Mouse (Mus musculus): ENCODE measurements around the gene Gm5431. TPM values are rescaled to one million over a fixed set of nuclear protein-coding genes. Genes with fewer than 3 reads are reported as not detected.
"Not testable (repeated sequence)": the region's sequence is repeated elsewhere in the genome, so short reads cannot be mapped to it uniquely, and the experiment has no call there.

Gene Gm5431
- polyA plus RNA-seq, 1 experiment: not detected

DNA sequence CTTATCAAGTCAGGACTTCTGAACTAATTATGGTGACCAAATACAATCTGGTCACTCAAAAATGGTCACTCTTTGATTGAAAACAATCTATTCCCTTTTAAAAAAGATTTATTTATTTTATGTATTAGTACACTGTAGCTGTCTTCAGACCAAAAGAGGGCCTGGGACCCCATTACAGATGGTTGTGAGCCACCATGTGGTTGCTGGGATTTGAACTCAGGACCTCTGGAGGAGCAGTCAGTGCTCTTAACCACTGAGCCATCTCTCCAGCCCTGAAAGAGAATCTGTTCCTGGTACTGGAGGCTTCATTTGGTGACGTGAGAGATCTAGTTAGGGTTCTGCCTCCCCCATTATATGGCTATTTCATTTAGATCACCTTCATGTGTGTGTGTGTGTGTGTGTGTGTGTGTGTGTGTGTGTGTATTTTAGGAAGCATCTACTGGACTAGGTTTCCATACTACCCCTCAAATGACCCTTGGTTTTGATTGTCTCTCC lies 26.6 kb downstream of the Gm5431 start:
- not testable (repeated sequence) for H3K4me1 ChIP-seq (ENCODE audit: control insufficient read depth, insufficient read depth, insufficient read length, low read length); H3K27ac ChIP-seq (replicated peaks; ENCODE audit: low read depth, low read length)

DNA sequence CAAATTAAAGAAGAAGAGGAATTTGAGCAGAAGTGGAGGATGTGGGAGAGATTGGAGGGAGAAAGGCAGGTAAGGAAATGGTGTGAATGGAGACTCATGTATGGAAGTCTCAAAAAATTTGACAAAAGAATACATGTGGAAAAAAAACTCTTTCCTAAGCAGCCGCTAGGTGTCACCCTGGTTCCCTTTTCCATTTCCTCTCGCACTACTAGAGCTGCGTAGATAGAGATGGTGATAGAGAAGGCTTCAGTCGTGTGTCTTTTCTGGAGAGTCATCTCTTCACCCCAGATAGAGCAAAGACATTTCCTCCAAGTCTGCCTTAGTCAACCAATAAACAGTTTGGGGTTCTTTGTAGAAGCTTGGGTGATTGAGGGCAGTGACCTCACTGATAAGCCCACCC lies 27.5 kb downstream of the Gm5431 start:
- Histone ChIP-seq H3K4me3 (ENCODE audit: insufficient read depth, low read depth, low read length) (no peak overlapping the region), H3K27ac (replicated peaks; ENCODE audit: low read depth, low read length) (no peak overlapping the region), H3K4me1 (ENCODE audit: control insufficient read depth, insufficient read depth, insufficient read length, low read length) (peaks cover 5% of the 10 kb centered on the region; the same call in 1 of the 2 replicates)

More for the DNA sequence above, 26.6 kb downstream of the Gm5431 start:
- not testable (repeated sequence) for H3K4me3 ChIP-seq (ENCODE audit: insufficient read depth, low read depth, low read length)

GRCm38 (mm10) chr11:48873591-48874290 lies 28.3 kb downstream of the Gm5431 start:
- Histone ChIP-seq H3K27ac (replicated peaks; ENCODE audit: low read depth, low read length) (peak overlapping the region; percentile 94), H3K4me1 (ENCODE audit: control insufficient read depth, insufficient read depth, insufficient read length, low read length) (peaks cover 5% of the 10 kb centered on the region; the same call in 1 of the 2 replicates), H3K4me3 (ENCODE audit: insufficient read depth, low read depth, low read length) (no peak overlapping the region)

DNA sequence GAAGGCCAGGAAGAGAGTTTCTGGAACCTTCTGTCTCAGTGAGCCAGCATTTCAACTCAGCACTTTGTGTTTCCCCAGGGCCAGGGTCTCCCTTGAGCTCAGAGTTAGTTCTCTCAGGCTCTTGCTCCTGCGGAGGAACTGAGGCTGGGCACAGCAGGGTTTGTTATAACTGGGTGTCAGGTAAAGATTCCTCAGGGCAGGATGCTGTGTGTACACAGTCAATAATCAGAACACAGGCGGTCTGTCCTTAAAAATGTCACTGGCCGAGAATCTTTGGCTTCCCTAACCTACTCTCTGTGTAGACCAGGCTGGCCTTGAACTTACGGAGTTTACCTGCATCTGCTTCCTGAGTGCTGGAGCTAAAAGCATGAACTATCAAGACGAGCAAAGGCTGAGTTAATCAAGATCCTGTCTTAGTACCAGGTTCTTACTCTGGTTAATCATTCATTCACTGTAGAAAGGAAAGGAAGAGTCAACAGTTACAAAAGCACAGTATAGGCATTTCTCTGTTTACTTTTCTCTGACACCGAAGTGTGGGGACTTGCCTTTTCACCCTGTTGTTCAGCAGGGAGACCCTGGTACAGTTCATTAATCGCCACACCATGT lies 29.2 kb downstream of the Gm5431 start:
- H3K4me1 ChIP-seq (ENCODE audit: control insufficient read depth, insufficient read depth, insufficient read length, low read length): peaks cover 8% of the 10 kb centered on the region; the same call in 1 of the 2 replicates
- peak overlapping the region; percentile 93 for H3K4me3 ChIP-seq (ENCODE audit: insufficient read depth, low read depth, low read length)
- peak overlapping the region; percentile 94 for H3K27ac ChIP-seq (replicated peaks; ENCODE audit: low read depth, low read length)

GRCm38 (mm10) chr11:48871817-48872541 lies 30.0 kb downstream of the Gm5431 start:
- peak overlapping the region; percentile 94 for H3K27ac ChIP-seq (replicated peaks; ENCODE audit: low read depth, low read length)
- peak overlapping the region; percentile 93 for H3K4me3 ChIP-seq (ENCODE audit: insufficient read depth, low read depth, low read length)
- H3K4me1 ChIP-seq (ENCODE audit: control insufficient read depth, insufficient read depth, insufficient read length, low read length): peaks cover 8% of the 10 kb centered on the region; the same call in 1 of the 2 replicates

DNA sequence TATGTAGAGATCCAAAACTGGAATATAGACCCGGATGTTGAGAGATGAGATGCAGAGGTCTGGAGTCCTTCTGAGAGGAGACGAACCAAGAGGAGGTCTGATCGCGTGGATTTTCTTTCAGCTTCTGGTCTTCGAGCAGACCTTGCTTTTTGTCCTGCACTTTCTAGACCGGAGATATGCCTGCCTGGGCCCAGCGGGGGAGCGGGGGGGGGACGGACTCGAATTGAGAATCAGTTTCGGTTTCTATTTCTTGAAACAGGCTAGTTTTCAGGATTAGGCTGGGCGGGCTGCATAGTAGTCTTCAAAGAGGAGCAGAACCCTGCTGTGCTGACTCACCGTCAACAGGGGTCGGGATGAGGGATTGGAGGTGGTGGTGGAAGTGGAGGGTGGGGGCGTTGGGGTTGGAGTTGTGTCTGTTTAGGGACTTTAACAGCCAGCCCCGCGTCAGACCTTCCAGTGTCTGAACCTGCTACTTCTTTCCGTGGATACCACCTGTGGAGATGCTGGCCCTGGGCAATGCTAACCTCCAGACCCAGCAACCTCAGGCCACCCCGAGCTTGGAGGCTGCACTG lies 30.7 kb downstream of the Gm5431 start, which contains the start of gene Irgm1:
Gene Irgm1, minus strand, starts transcription at position 483 of the 572 bp plus-strand sequence.
- peak within 1 kb of the TSS; percentile 93 for H3K4me3 ChIP-seq (ENCODE audit: insufficient read depth, low read depth, low read length)
- H3K27ac ChIP-seq (replicated peaks; ENCODE audit: low read depth, low read length): peak within 1 kb of the TSS; percentile 94
- H3K4me1 ChIP-seq (ENCODE audit: control insufficient read depth, insufficient read depth, insufficient read length, low read length): peaks cover 8% of the 10 kb centered on the region; the same call in 1 of the 2 replicates

DNA sequence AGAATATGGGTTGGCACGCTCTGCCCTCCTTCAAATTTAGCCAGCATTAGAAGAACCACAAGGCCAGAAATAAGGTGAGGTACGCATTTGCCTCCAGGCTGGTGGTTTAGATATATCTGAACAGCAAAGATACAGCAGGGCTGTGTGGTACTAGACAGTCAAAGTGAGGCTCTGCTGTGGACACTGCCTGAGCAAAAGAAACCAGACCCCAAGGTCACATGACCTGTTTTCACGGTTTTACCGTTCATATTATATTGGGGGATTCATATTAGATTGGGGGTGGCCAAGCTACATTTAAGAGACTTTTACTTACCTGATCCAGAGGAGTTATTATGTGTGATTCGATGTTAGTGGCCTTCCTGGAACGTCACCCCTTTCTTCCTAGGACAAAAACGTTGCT lies 31.2 kb downstream of the Gm5431 start:
- peaks cover 8% of the 10 kb centered on the region; the same call in 1 of the 2 replicates for H3K4me1 ChIP-seq (ENCODE audit: control insufficient read depth, insufficient read depth, insufficient read length, low read length)
- H3K27ac ChIP-seq (replicated peaks; ENCODE audit: low read depth, low read length): peak overlapping the region; percentile 94
- peak overlapping the region; percentile 93 for H3K4me3 ChIP-seq (ENCODE audit: insufficient read depth, low read depth, low read length)

GRCm38 (mm10) chr11:48869380-48870110 lies 32.5 kb downstream of the Gm5431 start:
- H3K27ac ChIP-seq (replicated peaks; ENCODE audit: low read depth, low read length): peak overlapping the region; percentile 57
- H3K4me3 ChIP-seq (ENCODE audit: insufficient read depth, low read depth, low read length): peak overlapping the region; percentile 68
- H3K4me1 ChIP-seq (ENCODE audit: control insufficient read depth, insufficient read depth, insufficient read length, low read length): peaks cover 11% of the 10 kb centered on the region

DNA sequence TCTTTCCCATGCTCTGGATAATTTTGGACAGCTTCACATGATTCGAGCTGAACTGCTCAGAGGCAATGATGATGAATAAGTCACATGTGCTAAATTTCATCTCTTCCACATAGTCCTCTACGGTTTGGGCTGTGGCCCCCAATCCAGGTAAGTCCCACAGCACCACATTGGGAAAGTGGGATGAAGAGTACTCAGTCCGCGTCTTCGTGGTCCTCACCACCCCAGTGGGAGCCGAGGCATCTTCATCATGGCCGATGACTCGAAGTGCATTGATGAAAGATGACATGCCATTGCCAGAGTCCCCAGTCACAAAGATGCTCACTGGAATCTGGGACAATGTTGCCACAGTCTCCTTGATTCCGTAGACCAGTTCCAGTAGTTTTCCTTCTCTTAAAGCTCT lies 35.5 kb downstream of the Gm5431 start:
- no peak overlapping the region for H3K27ac ChIP-seq (replicated peaks; ENCODE audit: low read depth, low read length)
- H3K4me3 ChIP-seq (ENCODE audit: insufficient read depth, low read depth, low read length): no peak overlapping the region
- peaks cover 6% of the 10 kb centered on the region for H3K4me1 ChIP-seq (ENCODE audit: control insufficient read depth, insufficient read depth, insufficient read length, low read length)

- H3K4me3 ChIP-seq (ENCODE audit: insufficient read depth, low read depth, low read length): no peak overlapping the region
- H3K27ac ChIP-seq (replicated peaks; ENCODE audit: low read depth, low read length): no peak overlapping the region
- H3K4me1 ChIP-seq (ENCODE audit: control insufficient read depth, insufficient read depth, insufficient read length, low read length): peaks cover 6% of the 10 kb centered on the region
Observed at GRCm38 (mm10) chr11:48863808-48864207, 38.2 kb downstream of the Gm5431 start.

GRCm38 (mm10) chr11:48862784-48863319 lies 39.2 kb downstream of the Gm5431 start:
- peaks cover 3% of the 10 kb centered on the region for H3K4me1 ChIP-seq (ENCODE audit: control insufficient read depth, insufficient read depth, insufficient read length, low read length)
- no peak overlapping the region for H3K27ac ChIP-seq (replicated peaks; ENCODE audit: low read depth, low read length)
- no peak overlapping the region for H3K4me3 ChIP-seq (ENCODE audit: insufficient read depth, low read depth, low read length)

- H3K4me1 ChIP-seq (ENCODE audit: control insufficient read depth, insufficient read depth, insufficient read length, low read length): 0 out of 2 replicates have a peak, but pooled peaks cover 5% of the 10 kb centered on the region
- H3K4me3 ChIP-seq (ENCODE audit: insufficient read depth, low read depth, low read length): no peak overlapping the region
Observed at GRCm38 (mm10) chr11:48859014-48859413, 43.0 kb downstream of the Gm5431 start.

GRCm38 (mm10) chr11:48853474-48854180 lies 48.4 kb downstream of the Gm5431 start:
- H3K27ac ChIP-seq (replicated peaks; ENCODE audit: low read depth, low read length): peak overlapping the region; percentile 48
- H3K4me3 ChIP-seq (ENCODE audit: insufficient read depth, low read depth, low read length): peak overlapping the region; percentile 82
- H3K4me1 ChIP-seq (ENCODE audit: control insufficient read depth, insufficient read depth, insufficient read length, low read length): 0 out of 2 replicates have a peak, but pooled peaks cover 5% of the 10 kb centered on the region

More at GRCm38 (mm10) chr11:48859014-48859413, 43.0 kb downstream of the Gm5431 start:
- no peak overlapping the region for H3K27ac ChIP-seq (replicated peaks; ENCODE audit: low read depth, low read length)

Data from brown adipose tissue, adult 24 weeks (tissue).